Mouse (Mus musculus) cerebellum, adult 11-12 months (tissue): ENCODE data around the gene Gm4778.
A peak's percentile ranks its signal among the peaks of the same experiment; 100 is the strongest.
"Not testable (repeated sequence)": the region's sequence is repeated elsewhere in the genome, so short reads cannot be mapped to it uniquely, and the experiment has no call there.

ENCODE experiments used
- DNase-seq: peaks from one replicate; pipeline ENCODE4 v3.0.0; 2022

Gene Gm4778

GRCm38 (mm10) chr3:94263736-94264135 lies at the start of gene Gm4778:
Gene Gm4778 (plus strand): TSS chr3:94264036.
- not testable (repeated sequence) for DNase-seq

- DNase-seq = no peak
Measured at GRCm38 (mm10) chr3:94260598-94260997, 3.2 kb upstream of the Gm4778 start.

GRCm38 (mm10) chr3:94275991-94276390 lies 12.2 kb downstream of the Gm4778 start:
- DNase-seq = no peak

GRCm38 (mm10) chr3:94305457-94305856 lies 41.6 kb downstream of the Gm4778 start:
- DNase-seq = no peak

- no peak for DNase-seq
Measured at GRCm38 (mm10) chr3:94306975-94307374, 43.1 kb downstream of the Gm4778 start.

- DNase-seq = peak; percentile 97
Measured at GRCm38 (mm10) chr3:94309633-94310363, 46.0 kb downstream of the Gm4778 start, which contains the start of gene Them4. Gene Them4 (plus strand): TSS chr3:94310089.

- DNase-seq = no peak
Measured at GRCm38 (mm10) chr3:94310491-94310890, 46.7 kb downstream of the Gm4778 start.

- DNase-seq = no peak
Measured at GRCm38 (mm10) chr3:94310911-94311310, 47.1 kb downstream of the Gm4778 start.

- no peak for DNase-seq
Measured at GRCm38 (mm10) chr3:94311376-94311775, 47.5 kb downstream of the Gm4778 start.
